Comparison of ENCODE assay signal across 8 mouse cellular contexts in genomic region chr5:124050095-124051050, GRCm38 (mm10). TPM values are rescaled to one million over a fixed set of nuclear protein-coding genes. Genes with fewer than 3 reads are reported as not detected.
DNase-seq lines count a peak whose midpoint lies in the region; ATAC-seq and TF ChIP-seq lines count a peak whose summit lies in the region.

No protein-coding gene starts in this region.

- peaks cover 56% of the 10 kb centered on the region for H3K4me1 ChIP-seq in bone marrow macrophage, adult 2 months (ENCODE audit: control insufficient read depth, insufficient read depth, low read length)
- H3K4me1 ChIP-seq in heart, embryonic 12.5 days (replicated peaks), result peaks cover 46% of the 10 kb centered on the region
- no peaks in the 10 kb centered on the region for H3K4me1 ChIP-seq in liver, adult 2 months (ENCODE audit: control insufficient read depth, insufficient read depth, low read length)
- peaks cover 15% of the 10 kb centered on the region for H3K4me1 ChIP-seq in midbrain, embryonic 15.5 days

- peak; percentile 37 for ATAC-seq in heart, embryonic 12.5 days (ENCODE audit: insufficient number of reproducible peaks, low FRiP score)
- ATAC-seq in midbrain, embryonic 15.5 days (replicated peaks), result no peak

- H3K4me2 ChIP-seq in heart, embryonic 12.5 days, result peak overlapping the region; percentile 37
- no peak overlapping the region for H3K4me2 ChIP-seq in midbrain, embryonic 15.5 days

- no peak for TF ChIP-seq POLR2A in bone marrow macrophage, adult 2 months (IDR thresholded peaks at IDR 0.05; ENCODE audit: borderline replicate concordance, low read depth, low read length)
- TF ChIP-seq POLR2A in liver, adult 2 months (IDR thresholded peaks at IDR 0.05; ENCODE audit: extremely low read depth, insufficient read depth, low read length), result no peak

- TF ChIP-seq CTCF in bone marrow macrophage, adult 2 months (IDR thresholded peaks at IDR 0.05; ENCODE audit: low read depth, low read length), result no peak
- TF ChIP-seq CTCF in liver, adult 2 months (IDR thresholded peaks at IDR 0.05; ENCODE audit: low read depth, low read length), result peak; percentile 20; the same call in 1 of the 2 replicates

- H3K4me3 ChIP-seq in bone marrow macrophage, adult 2 months (ENCODE audit: insufficient read depth, low read length), result peak overlapping the region; percentile 11; the same call in 1 of the 2 replicates
- H3K4me3 ChIP-seq in heart, embryonic 12.5 days, result peak overlapping the region; percentile 24
- H3K4me3 ChIP-seq in liver, adult 2 months (ENCODE audit: insufficient read depth, low read depth, low read length), result no peak overlapping the region
- H3K4me3 ChIP-seq in midbrain, embryonic 15.5 days, result no peak overlapping the region

- no peaks in the 10 kb centered on the region for H3K79me2 ChIP-seq in liver, adult 2 months (ENCODE audit: control insufficient read depth, insufficient read depth, low read length)

- peak overlapping the region; percentile 39 for H3K9ac ChIP-seq in heart, embryonic 12.5 days
- peak overlapping the region; percentile 24; the same call in 1 of the 2 replicates for H3K9ac ChIP-seq in liver, adult 2 months (ENCODE audit: low read depth, low read length)
- H3K9ac ChIP-seq in midbrain, embryonic 15.5 days, result no peak overlapping the region

- DNase-seq in CD8-positive naive resting alpha-beta T cell, adult 2 months (ENCODE audit: low read depth in 2 of 2, low spot score in 2 of 2), result peak; percentile 37 to 43
- DNase-seq in liver, adult 2 months (ENCODE audit: extremely low read depth, low read depth, low spot score), result peak; percentile 37
- DNase-seq in ovary, postnatal 14 days (ENCODE audit: low spot score), result no peak
- DNase-seq in right cerebral cortex, postnatal 10 days (ENCODE audit: low spot score in 2 of 2), result no peak
- DNase-seq in adipocyte (ENCODE audit: low spot score), result no peak

- H3K27ac ChIP-seq in bone marrow macrophage, adult 2 months (ENCODE audit: insufficient read depth, low read depth, low read length), result peak overlapping the region; percentile 94
- peak overlapping the region; percentile 82 for H3K27ac ChIP-seq in heart, embryonic 12.5 days (ENCODE audit: poor library complexity, severe bottlenecking)
- H3K27ac ChIP-seq in liver, adult 2 months (replicated peaks; ENCODE audit: insufficient read depth, low read depth, low read length), result peak overlapping the region; percentile 64
- H3K27ac ChIP-seq in midbrain, embryonic 15.5 days, result peak overlapping the region; percentile 53; the same call in 1 of the 2 replicates

- H3K9me3 ChIP-seq in heart, embryonic 12.5 days (replicated peaks), result no peaks in the 10 kb centered on the region
- H3K9me3 ChIP-seq in midbrain, embryonic 15.5 days, result no peaks in the 10 kb centered on the region

- no peaks in the 10 kb centered on the region for H3K36me3 ChIP-seq in heart, embryonic 12.5 days
- H3K36me3 ChIP-seq in liver, adult 2 months (ENCODE audit: control insufficient read depth, insufficient read depth, low read length), result no peaks in the 10 kb centered on the region
- H3K36me3 ChIP-seq in midbrain, embryonic 15.5 days (replicated peaks), result no peaks in the 10 kb centered on the region

- WGBS in heart, embryonic 12.5 days, result 18% methylated on average over 14 of the region's 14 CpGs
- 70% methylated on average over 14 of the region's 14 CpGs for WGBS in liver, adult 2 months
- 54% methylated on average over 14 of the region's 14 CpGs for WGBS in midbrain, embryonic 15.5 days

- H3K27me3 ChIP-seq in heart, embryonic 12.5 days (replicated peaks), result no peaks in the 10 kb centered on the region
- no peaks in the 10 kb centered on the region for H3K27me3 ChIP-seq in liver, adult 2 months (ENCODE audit: control insufficient read depth, insufficient read depth, low read length)
- no peaks in the 10 kb centered on the region for H3K27me3 ChIP-seq in midbrain, embryonic 15.5 days (replicated peaks)

RNA-seq across cellular contexts. Expression of gene Vps37b, which starts 18.3 kb away (rescaled TPM):
- polyA plus RNA-seq in bone marrow macrophage, adult 2 months (2012; ENCODE audit: insufficient read depth, insufficient read length, missing spikeins), result 16.8 and 18.2 TPM in 2 replicates
- 61.9 and 64.4 TPM in 2 replicates for polyA plus RNA-seq in heart, embryonic 12.5 days (2016; fragmentation: Nextera tagmentation; extraction: Ambion mirVana)
- total RNA-seq in liver, adult 2 months (2014; rRNA removed), result 4.4 and 6.2 TPM in 2 replicates
- 27.3 and 31.4 TPM in 2 replicates for polyA plus RNA-seq in liver, adult 2 months (2012; rRNA removed)
- polyA plus RNA-seq in midbrain, embryonic 15.5 days (2015; fragmentation: Nextera tagmentation; extraction: Ambion mirVana), result 66.7 and 73.7 TPM in 2 replicates

RNA-seq across cellular contexts. Expression of gene Abcb9, which starts 45.2 kb away (rescaled TPM):
- polyA plus RNA-seq in bone marrow macrophage, adult 2 months (2012; ENCODE audit: insufficient read depth, insufficient read length, missing spikeins), result 1.5 and 1.9 TPM in 2 replicates
- polyA plus RNA-seq in heart, embryonic 12.5 days (2016; fragmentation: Nextera tagmentation; extraction: Ambion mirVana), result 1.6 and 1.7 TPM in 2 replicates
- 0.74 and 0.87 TPM in 2 replicates for total RNA-seq in liver, adult 2 months (2014; rRNA removed)
- polyA plus RNA-seq in liver, adult 2 months (2012; rRNA removed), result 2.4 and 2.5 TPM in 2 replicates
- 16.0 and 17.7 TPM in 2 replicates for polyA plus RNA-seq in midbrain, embryonic 15.5 days (2015; fragmentation: Nextera tagmentation; extraction: Ambion mirVana)

Comparison
In these comparisons a context has a peak if more than half of its experiments do, and no peak if none do; other contexts are left out.
1. DNase-seq: peak in CD8-positive naive resting alpha-beta T cell, adult 2 months (2 of 2) and liver, adult 2 months (single experiment); none in ovary, postnatal 14 days (single experiment), right cerebral cortex, postnatal 10 days (0 of 2) and adipocyte (single experiment).
2. H3K4me3 ChIP-seq: peak in bone marrow macrophage, adult 2 months (single experiment) and heart, embryonic 12.5 days (single experiment); none in liver, adult 2 months (single experiment) and midbrain, embryonic 15.5 days (single experiment).
3. Peak in every context shown above with its lines, with median percentiles within 50 percentile points of each other: H3K27ac ChIP-seq.